Mouse (Mus musculus): Measurements from ENCODE around the gene Gm28036.
A peak's percentile ranks its signal among the peaks of the same experiment; 100 is the strongest.

The Gm28036 gene

GRCm38 (mm10) chr2:156084541-156084940 lies 42.4 kb downstream of the Gm28036 start:
- peak in 1 of 2 experiments; percentile 11 for DNase-seq (ENCODE audit: low spot score in 2 of 2)

- DNase-seq (ENCODE audit: low spot score in 2 of 2) = peak in 1 of 2 experiments; percentile 17
Measured at GRCm38 (mm10) chr2:156080391-156080790, 46.5 kb downstream of the Gm28036 start.

GRCm38 (mm10) chr2:156079674-156080073 lies 47.2 kb downstream of the Gm28036 start:
- peak in 1 of 2 experiments; percentile 14 for DNase-seq (ENCODE audit: low spot score in 2 of 2)

- DNase-seq (ENCODE audit: low spot score in 2 of 2) = peak in 1 of 2 experiments; percentile 18
Measured at GRCm38 (mm10) chr2:156079183-156079560, 47.7 kb downstream of the Gm28036 start.

GRCm38 (mm10) chr2:156078421-156079182 lies 48.3 kb downstream of the Gm28036 start:
- peak in 1 of 2 experiments; percentile 21 for DNase-seq (ENCODE audit: low spot score in 2 of 2)

- DNase-seq (ENCODE audit: low spot score in 2 of 2) = peak in 1 of 2 experiments; percentile 19
Measured at GRCm38 (mm10) chr2:156077461-156077860, 49.4 kb downstream of the Gm28036 start.

- DNase-seq (ENCODE audit: low spot score in 2 of 2) = peak in 1 of 2 experiments; percentile 22
Measured at GRCm38 (mm10) chr2:156073725-156074124, 53.2 kb downstream of the Gm28036 start.

DNA sequence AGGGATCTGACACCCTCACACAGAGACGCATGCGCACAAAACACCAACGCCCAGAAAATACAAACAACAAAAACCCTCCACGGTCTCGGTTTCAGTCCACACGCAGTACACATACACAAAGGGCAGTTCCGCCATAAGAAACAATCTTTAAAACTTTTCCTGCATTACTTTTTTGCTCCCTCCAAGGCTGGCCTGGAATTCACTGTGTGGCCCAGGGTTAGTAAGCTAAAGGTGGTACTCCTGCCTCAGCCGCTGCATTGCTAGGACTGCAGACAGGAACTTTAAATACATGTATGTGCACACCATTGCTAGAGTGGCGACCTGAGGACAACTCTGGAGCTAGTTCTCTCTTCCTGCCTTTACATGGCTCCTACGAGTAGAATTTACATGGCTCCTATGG lies 55.7 kb downstream of the Gm28036 start:
- peak in 1 of 2 experiments; percentile 16 for DNase-seq (ENCODE audit: low spot score in 2 of 2)

GRCm38 (mm10) chr2:156067916-156068315 lies 59.0 kb downstream of the Gm28036 start:
- peak; percentile 31 to 40 for DNase-seq (ENCODE audit: low spot score in 2 of 2)

DNA sequence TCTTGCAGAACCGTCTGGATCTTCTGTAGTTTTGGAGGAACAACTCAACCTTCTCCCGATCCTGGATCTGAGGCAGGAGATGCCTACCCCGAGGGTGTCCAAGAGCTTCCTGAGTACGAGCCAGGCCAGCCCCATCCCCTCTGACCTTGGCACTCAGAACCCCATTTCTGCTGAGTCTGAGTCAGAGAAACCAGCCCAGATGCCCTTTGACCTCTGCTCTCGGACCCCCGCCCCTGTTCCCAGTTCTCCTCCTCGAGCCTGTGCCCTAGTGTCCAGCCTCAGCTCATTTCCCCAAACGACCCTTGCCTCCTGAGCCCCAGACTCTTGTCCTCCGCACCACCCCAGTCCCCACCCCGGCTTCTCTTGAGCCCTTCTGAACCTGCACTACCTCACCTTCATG lies 60.8 kb downstream of the Gm28036 start:
- peak in 1 of 2 experiments; percentile 54 for DNase-seq (ENCODE audit: low spot score in 2 of 2)

DNA sequence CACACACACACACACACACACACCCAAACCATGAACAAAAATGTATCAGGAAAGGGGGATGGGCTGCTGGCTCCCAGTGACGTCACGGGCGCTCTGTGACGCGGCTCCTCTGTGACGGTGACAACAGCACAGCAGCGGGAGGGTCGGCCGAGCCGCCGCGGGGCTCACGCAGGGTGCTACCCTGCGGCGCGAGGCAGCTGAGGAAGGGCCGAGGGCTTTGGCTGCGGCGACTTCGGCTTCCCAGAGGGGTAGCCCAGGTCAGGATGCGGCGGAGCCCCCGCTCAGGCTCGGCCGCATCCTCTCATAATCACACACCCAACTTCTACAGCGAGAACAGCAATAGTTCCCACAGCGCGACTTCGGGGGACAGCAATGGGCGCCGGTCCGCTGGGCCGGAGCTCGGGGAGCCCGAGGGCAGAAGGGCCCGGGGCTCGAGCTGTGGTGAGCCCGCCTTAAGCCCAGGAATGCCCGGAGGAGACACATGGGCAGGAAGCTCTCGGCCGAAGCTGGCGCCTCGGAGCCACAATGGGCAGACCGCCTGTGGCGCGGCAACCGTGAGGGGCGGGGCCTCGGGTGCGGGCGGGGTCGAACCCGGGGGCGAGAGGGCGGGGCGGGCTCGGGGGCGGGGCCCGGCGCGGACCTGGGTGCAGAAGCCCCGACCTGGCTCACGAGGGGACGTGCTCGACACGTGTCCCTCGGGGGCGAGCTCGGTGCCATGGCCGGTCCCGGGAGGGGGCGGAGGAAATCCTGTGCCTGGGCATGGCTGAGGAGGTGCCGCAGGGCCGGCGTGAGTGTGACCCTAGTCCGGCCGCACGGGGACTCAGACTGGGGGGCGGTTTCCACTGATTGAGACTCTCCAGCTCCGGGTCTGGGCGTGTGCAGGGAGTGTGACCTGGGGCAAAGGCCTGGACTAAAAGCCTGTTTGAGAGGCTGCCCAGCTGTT lies 61.5 kb downstream of the Gm28036 start, which contains the start of gene Spag4:
Gene Spag4, plus strand, starts transcription at position 77 of the 943 bp plus-strand sequence.
- DNase-seq (ENCODE audit: low spot score in 2 of 2) = peak; percentile 80 to 82

GRCm38 (mm10) chr2:156052816-156053215 lies 74.1 kb downstream of the Gm28036 start, which contains the start of gene Fer1l4:
Gene Fer1l4, minus strand, starts transcription at chr2:156052947.
- DNase-seq (ENCODE audit: low spot score in 2 of 2) = no peak

DNA sequence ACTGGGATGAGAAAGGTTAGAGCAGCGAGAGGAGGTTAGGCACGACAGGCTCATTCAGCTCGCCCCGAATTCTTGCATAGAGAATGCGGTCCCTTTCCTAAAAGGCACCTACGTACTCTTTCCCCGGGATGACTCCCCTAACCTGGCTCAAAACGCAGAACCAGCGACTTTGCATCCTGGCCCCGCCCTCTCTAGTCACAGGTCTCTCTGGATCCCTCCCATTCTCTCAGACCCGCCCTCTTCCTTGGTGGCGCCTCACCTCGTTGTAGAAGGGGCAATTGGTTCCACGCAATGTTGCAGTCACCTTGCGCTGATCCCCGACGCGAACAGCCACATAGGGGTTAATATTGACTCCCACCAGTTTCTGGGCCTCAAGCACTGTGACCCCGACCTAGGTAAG lies 79.0 kb downstream of the Gm28036 start:
- no peak for DNase-seq (ENCODE audit: low spot score in 2 of 2)

DNA sequence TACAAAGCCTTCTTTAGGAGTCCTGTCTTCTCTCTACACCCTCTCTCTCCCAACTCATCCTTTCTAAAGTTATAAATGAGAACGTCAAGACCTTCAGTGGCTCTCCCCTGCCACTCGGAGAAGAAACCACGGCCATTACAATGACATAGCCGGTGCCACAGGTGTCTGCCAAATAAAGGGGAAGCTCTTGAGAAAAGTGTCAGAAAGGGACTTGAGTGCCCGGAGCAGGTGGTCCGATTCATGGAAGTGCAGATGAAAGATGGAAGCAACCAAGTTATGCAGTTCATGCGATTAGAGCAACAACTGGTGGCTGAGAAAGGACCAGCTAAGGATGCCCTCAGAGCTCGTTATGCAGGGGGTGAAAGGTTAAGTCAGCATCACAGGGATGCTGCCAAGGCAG lies 84.0 kb downstream of the Gm28036 start:
- DNase-seq (ENCODE audit: low spot score in 2 of 2) = no peak

DNA sequence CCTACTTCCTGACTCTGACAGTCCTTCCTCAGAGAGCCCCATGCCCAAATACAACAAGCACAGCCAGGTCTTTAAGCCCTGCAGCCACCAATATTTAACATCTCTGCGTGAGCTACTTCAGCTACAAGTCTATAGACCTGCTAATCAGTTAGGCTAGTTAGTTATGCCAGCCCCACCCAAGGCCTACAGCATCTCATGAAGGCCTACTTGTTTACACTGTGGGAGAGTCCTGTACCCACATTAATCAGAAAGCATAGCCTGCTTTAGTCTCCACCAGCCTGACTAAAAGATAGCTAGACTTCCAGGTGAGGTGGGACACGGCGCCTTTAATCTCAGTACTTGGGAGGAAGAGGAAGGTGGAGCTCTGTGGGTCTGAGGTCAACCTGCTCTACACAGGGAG lies 87.5 kb downstream of the Gm28036 start:
- no peak for DNase-seq (ENCODE audit: low spot score in 2 of 2)

GRCm38 (mm10) chr2:156025482-156025881 lies 101.4 kb downstream of the Gm28036 start:
- DNase-seq (ENCODE audit: low spot score in 2 of 2) = no peak
